ENCODE assay signal across 9 mouse cellular contexts in the genomic region with DNA sequence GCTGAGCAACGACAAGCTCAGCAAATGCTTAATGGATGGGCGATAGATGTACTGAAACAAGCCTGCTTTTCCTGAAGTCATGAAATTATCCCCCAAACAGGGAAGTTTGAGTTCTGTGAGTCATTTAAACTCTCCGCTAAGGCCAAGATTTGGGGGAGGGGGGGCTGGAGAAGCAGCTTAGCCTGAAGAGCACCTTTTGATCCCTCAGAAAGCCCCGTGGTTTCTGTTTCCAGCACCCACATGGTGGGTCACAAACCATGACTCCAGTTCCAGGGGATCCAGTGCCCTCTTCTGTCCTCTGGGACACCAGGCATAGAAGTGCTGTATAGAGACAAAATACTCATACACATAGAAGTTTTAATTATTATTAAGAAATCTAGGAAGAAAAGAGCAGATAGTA. TPM values are rescaled to one million over a fixed set of nuclear protein-coding genes. Genes with fewer than 3 reads are reported as not detected.
DNase-seq lines count a peak whose midpoint lies in the region; ATAC-seq lines count a peak whose summit lies in the region.
"Had no signal": no experiment of that assay in that cellular context is flagged by ENCODE, and none has a peak within 500 bp of the region (broad histone marks: within the 10 kb centered on the region; RNA-seq: fewer than 3 reads in every experiment).

No protein-coding gene starts in this region.

- H3K9me3 ChIP-seq in intestine, embryonic 16.5 days (ENCODE audit: control insufficient read depth, low read length) = no peaks in the 10 kb centered on the region
- H3K9me3 ChIP-seq: neural tube, embryonic 13.5 days had no signal

- peak; percentile 43 for ATAC-seq in intestine, embryonic 16.5 days
- no peak for ATAC-seq in erythroblast, adult 5-6 weeks (replicated peaks; ENCODE audit: low FRiP score, poor library complexity, severe bottlenecking)

- H3K4me1 ChIP-seq in intestine, embryonic 16.5 days (ENCODE audit: control insufficient read depth, insufficient read depth, low read length) = peaks cover 8% of the 10 kb centered on the region

- H3K36me3 ChIP-seq in intestine, embryonic 16.5 days (ENCODE audit: control insufficient read depth, insufficient read depth, low read length) = no peaks in the 10 kb centered on the region
- H3K36me3 ChIP-seq: neural tube, embryonic 13.5 days had no signal

- H3K4me3 ChIP-seq in intestine, embryonic 16.5 days (ENCODE audit: low read length) = no peak overlapping the region

- no peaks in the 10 kb centered on the region for H3K27me3 ChIP-seq in intestine, embryonic 16.5 days (replicated peaks; ENCODE audit: control insufficient read depth, insufficient read depth, low read length)
- H3K27me3 ChIP-seq: neural tube, embryonic 13.5 days had no signal

- WGBS in intestine, embryonic 16.5 days = 62% methylated on average over 4 of the region's 4 CpGs

- peak overlapping the region; percentile 89 for H3K27ac ChIP-seq in intestine, embryonic 16.5 days (ENCODE audit: low read length)
- H3K27ac ChIP-seq: neural tube, embryonic 13.5 days had no signal

- intact Hi-C loops in heart, postnatal 25 days (cut with DNase I) = no loop called here

- DNase-seq in heart, adult 11 months = peak; percentile 93
- no peak for DNase-seq in heart, postnatal 25 days (ENCODE audit: low spot score)
- DNase-seq in urinary bladder, postnatal 14 days (ENCODE audit: low spot score) = peak; percentile 64
- no peak for DNase-seq in urinary bladder, postnatal 10 days (ENCODE audit: low spot score)
- DNase-seq in thymus, postnatal 14 days = no peak
- DNase-seq in left cerebral cortex, adult 11 months (ENCODE audit: low spot score) = no peak

- 0 out of 2 replicates have a peak overlapping the region, but pooled peaks have one; percentile 18 for H3K9ac ChIP-seq in intestine, embryonic 16.5 days (ENCODE audit: low read depth, low read length)

- H3K4me2 ChIP-seq in intestine, embryonic 16.5 days (ENCODE audit: low read depth, low read length) = peak overlapping the region; percentile 52

RNA-seq across cellular contexts. Expression of a gene that starts 27.5 kb away (rescaled TPM):
- 1 to 10 TPM in 1 of 2 experiments, under 1 TPM in 1; 0.92 to 1.8 TPM for total RNA-seq in heart, postnatal 25 days (2021)
- polyA plus RNA-seq in intestine, embryonic 16.5 days (2015; fragmentation: Nextera tagmentation; extraction: Ambion mirVana) = 0.93 and 1.0 TPM in 2 replicates
- 0.21 TPM in 1 of 2 replicates, not detected in the other for total RNA-seq in erythroblast, adult 5-6 weeks (2015; ENCODE audit: low replicate concordance)
- total RNA-seq in erythroblast, adult 5-6 weeks (2017; ENCODE audit: low replicate concordance) = 0.26 and 0.56 TPM in 2 replicates

RNA-seq across cellular contexts. Expression of a gene that starts 34.2 kb away (rescaled TPM):
- total RNA-seq in heart, postnatal 25 days (2021) = 100 to 1,000 TPM; 113 to 183 TPM
- 11.3 and 13.5 TPM in 2 replicates for polyA plus RNA-seq in intestine, embryonic 16.5 days (2015; fragmentation: Nextera tagmentation; extraction: Ambion mirVana)
- total RNA-seq in erythroblast, adult 5-6 weeks (2015; ENCODE audit: low replicate concordance) = 1.5 TPM in 1 of 2 replicates, not detected in the other
- 0.98 and 1.4 TPM in 2 replicates for total RNA-seq in erythroblast, adult 5-6 weeks (2017; ENCODE audit: low replicate concordance)

Comparison
In these comparisons a context has a peak if more than half of its experiments do, and no peak if none do; other contexts are left out.
1. DNase-seq: peak in heart, adult 11 months (single experiment) and urinary bladder, postnatal 14 days (single experiment); none in heart, postnatal 25 days (single experiment), urinary bladder, postnatal 10 days (single experiment), thymus, postnatal 14 days (single experiment) and left cerebral cortex, adult 11 months (single experiment).
2. RNA of a gene that starts 34.2 kb away (total RNA-seq): 113 to 183 TPM in heart, postnatal 25 days; 0.98 to 1.5 TPM in erythroblast, adult 5-6 weeks; every median in the first group is over 10 times any median in the second.